Mouse (Mus musculus) ovary, postnatal 10 days (tissue): ENCODE data around the gene Adgb.

ENCODE experiments used
- DNase-seq: peaks from one replicate; pipeline ENCODE4 v3.0.0; 2022; ENCODE audit warnings: low spot score

Adgb gene

GRCm38 (mm10) chr10:10350550-10350949 is 121.6 kb downstream of the Adgb start:
- DNase-seq, result no peak

- DNase-seq, result no peak
Measured at GRCm38 (mm10) chr10:10343930-10344329, 128.2 kb downstream of the Adgb start.

GRCm38 (mm10) chr10:10325560-10325959 is 146.6 kb downstream of the Adgb start:
- no peak for DNase-seq

GRCm38 (mm10) chr10:10322961-10323360 is 149.2 kb downstream of the Adgb start:
- no peak for DNase-seq

- peak; percentile 15 for DNase-seq
Measured at GRCm38 (mm10) chr10:10321119-10321781, 150.9 kb downstream of the Adgb start.

- no peak for DNase-seq
Measured at GRCm38 (mm10) chr10:10320364-10321083, 151.6 kb downstream of the Adgb start.

GRCm38 (mm10) chr10:10318086-10318485 is 154.0 kb downstream of the Adgb start:
- no peak for DNase-seq

GRCm38 (mm10) chr10:10315631-10316030 is 156.5 kb downstream of the Adgb start:
- no peak for DNase-seq

- DNase-seq, result no peak
Measured at GRCm38 (mm10) chr10:10314521-10314920, 157.6 kb downstream of the Adgb start.

GRCm38 (mm10) chr10:10309877-10310426 is 162.2 kb downstream of the Adgb start:
- no peak for DNase-seq

GRCm38 (mm10) chr10:10309056-10309455 is 163.1 kb downstream of the Adgb start:
- no peak for DNase-seq

- no peak for DNase-seq
Measured at GRCm38 (mm10) chr10:10307384-10307783, 164.7 kb downstream of the Adgb start.

- no peak for DNase-seq
Measured at GRCm38 (mm10) chr10:10304370-10304769, 167.8 kb downstream of the Adgb start.

- no peak for DNase-seq
Measured at GRCm38 (mm10) chr10:10301692-10302091, 170.4 kb downstream of the Adgb start.

GRCm38 (mm10) chr10:10300915-10301439 is 171.1 kb downstream of the Adgb start:
- no peak for DNase-seq

- DNase-seq, result no peak
Measured at GRCm38 (mm10) chr10:10299987-10300386, 172.1 kb downstream of the Adgb start.

GRCm38 (mm10) chr10:10287221-10287867 is 184.8 kb downstream of the Adgb start:
- DNase-seq, result no peak
